Mouse (Mus musculus) heart, embryonic 12.5 days (tissue): ENCODE measurements around the gene Vmn2r110. TPM values are rescaled to one million over a fixed set of nuclear protein-coding genes. Genes with fewer than 3 reads are reported as not detected.

Experiments
- ATAC-seq: fragments of 200-750 bp; cut with Nextera tagmentation; 2 replicates; pipeline ENCODE4 v1.8.0; 2017; ENCODE audit warnings: moderate TSS enrichment, moderate library complexity; ENCODE audit not compliant: insufficient number of reproducible peaks, low FRiP score
- H3K27ac ChIP-seq: fragments of 300-500 bp; sonication (generic); 2 replicates; pipeline ENCODE4 v1.5.1; 2016; ENCODE audit warnings: mild to moderate bottlenecking, moderate library complexity; ENCODE audit not compliant: poor library complexity, severe bottlenecking
- H3K27me3 ChIP-seq: fragments of 300-500 bp; sonication (generic); replicated peaks from 2 replicates; pipeline ENCODE4 v1.6.1; 2016; ENCODE audit warnings: mild to moderate bottlenecking, moderate library complexity
- H3K36me3 ChIP-seq: fragments of 300-500 bp; sonication (generic); 2 replicates; pipeline ENCODE4 v1.6.1; 2016; ENCODE audit warnings: mild to moderate bottlenecking, moderate library complexity
- H3K4me1 ChIP-seq: fragments of 300-500 bp; sonication (generic); replicated peaks from 2 replicates; pipeline ENCODE4 v1.6.1; 2016; ENCODE audit warnings: mild to moderate bottlenecking
- H3K4me2 ChIP-seq: fragments of 300-500 bp; sonication (generic); 2 replicates; pipeline ENCODE4 v1.6.1; 2016; ENCODE audit warnings: mild to moderate bottlenecking, moderate library complexity
- H3K4me3 ChIP-seq: fragments of 300-500 bp; sonication (generic); 2 replicates; pipeline ENCODE4 v1.5.1; 2016; ENCODE audit warnings: mild to moderate bottlenecking
- H3K9ac ChIP-seq: fragments of 300-500 bp; sonication (generic); 2 replicates; pipeline ENCODE4 v1.6.1; 2016; ENCODE audit warnings: mild to moderate bottlenecking, moderate library complexity
- H3K9me3 ChIP-seq: fragments of 300-500 bp; sonication (generic); replicated peaks from 2 replicates; pipeline ENCODE4 v1.6.1; 2016; ENCODE audit warnings: mild to moderate bottlenecking, moderate library complexity
- WGBS: fragments of 180-500 bp; shearing (Covaris S2); methylation state at CpG from one replicate; pipeline ENCODE4 v1.1.7; 2016; 5-methylcytosine and 5-hydroxymethylcytosine counted together
- polyA plus RNA-seq: library from polyadenylated mRNA; unstranded; fragments of >200 nt; fragmentation: Nextera tagmentation; extraction: Ambion mirVana; gene quantifications from 2 replicates; pipeline ENCODE4 v1.2.1, GENCODE M21; 2016

Vmn2r110 gene
- polyA plus RNA-seq, result 0.03 and 0.04 TPM in 2 replicates

- no peak within 1 kb of the TSS for H3K9ac ChIP-seq
- no peaks in the 10 kb centered on the region for H3K4me1 ChIP-seq
- H3K27ac ChIP-seq, result no peak within 1 kb of the TSS
- H3K4me3 ChIP-seq, result no peak within 1 kb of the TSS
- no peaks in the 10 kb centered on the region for H3K27me3 ChIP-seq
- 30% methylated on average over 1 of the region's 1 CpGs for WGBS
- no peaks in the 10 kb centered on the region for H3K36me3 ChIP-seq
- no peak within 1 kb of the TSS for H3K4me2 ChIP-seq
- ATAC-seq, result no peak
- peaks cover 5% of the 10 kb centered on the region for H3K9me3 ChIP-seq
Observed at GRCm38 (mm10) chr17:20596323-20596722, at the start of gene Vmn2r110. Gene Vmn2r110, minus strand, starts transcription at chr17:20596423.

DNA sequence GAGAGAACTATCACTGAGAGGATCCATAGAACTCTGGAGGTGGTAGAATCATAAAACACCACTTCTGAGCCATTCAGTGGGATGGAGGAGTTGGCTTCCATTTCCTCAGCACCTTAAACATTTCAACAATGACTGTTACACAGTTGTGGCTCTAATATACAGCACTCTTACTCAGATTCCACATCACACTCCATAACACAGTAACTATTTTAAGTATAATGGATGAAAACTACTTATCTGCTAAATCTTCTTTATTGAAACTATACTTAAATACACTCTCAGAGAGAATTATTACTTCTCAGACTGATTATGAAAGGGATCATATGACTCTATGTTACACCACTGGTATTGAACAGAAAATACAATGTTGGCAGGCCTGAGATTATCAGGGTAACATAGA, 28.6 kb upstream of the Vmn2r110 start, which contains the start of gene Fpr-rs3:
Fpr-rs3 (minus strand) TSS at position 101 of the 400 bp plus-strand sequence.
- Histone ChIP-seq H3K27ac (no peak within 1 kb of the TSS), H3K9me3 (peaks cover 8% of the 10 kb centered on the region; the same call in 1 of the 2 replicates), H3K4me2 (no peak within 1 kb of the TSS), H3K36me3 (no peaks in the 10 kb centered on the region), H3K4me3 (no peak within 1 kb of the TSS), H3K9ac (no peak within 1 kb of the TSS), H3K4me1 (no peaks in the 10 kb centered on the region), H3K27me3 (no peaks in the 10 kb centered on the region)
- no peak for ATAC-seq

- ATAC-seq, result no peak
- no peak within 1 kb of the TSS for H3K4me2 ChIP-seq
- H3K27ac ChIP-seq, result no peak within 1 kb of the TSS
- H3K9ac ChIP-seq, result no peak within 1 kb of the TSS
- H3K4me1 ChIP-seq, result no peaks in the 10 kb centered on the region
- H3K9me3 ChIP-seq, result peaks cover 4% of the 10 kb centered on the region; the same call in 1 of the 2 replicates
- H3K27me3 ChIP-seq, result no peaks in the 10 kb centered on the region
- WGBS, result 72% methylated on average over 1 of the region's 1 CpGs
- no peak within 1 kb of the TSS for H3K4me3 ChIP-seq
- no peaks in the 10 kb centered on the region for H3K36me3 ChIP-seq
Observed at GRCm38 (mm10) chr17:20564656-20565055, 31.6 kb downstream of the Vmn2r110 start, which contains the start of gene Vmn2r109. Gene Vmn2r109, minus strand, starts transcription at chr17:20564756.

Other genes with a start within 250 kb of the Vmn2r110 start
- not detected in 2 replicates for gene Vmn1r224, start 182.3 kb downstream of the Vmn2r110 start, polyA plus RNA-seq
- gene Vmn2r108, start 115.1 kb downstream of the Vmn2r110 start, polyA plus RNA-seq, result not detected in 2 replicates
- not detected in 2 replicates for gene Vmn1r225, start 98.3 kb downstream of the Vmn2r110 start, polyA plus RNA-seq
- not detected in 2 replicates for gene Vmn2r109, start 31.7 kb downstream of the Vmn2r110 start, polyA plus RNA-seq
- gene Fpr-rs3, start 28.5 kb upstream of the Vmn2r110 start, polyA plus RNA-seq, result not detected in 2 replicates
- gene Vmn1r226, start 86.4 kb upstream of the Vmn2r110 start, polyA plus RNA-seq, result not detected in 2 replicates
- gene Vmn1r227, start 133.4 kb upstream of the Vmn2r110 start, polyA plus RNA-seq, result not detected in 2 replicates
- gene Vmn1r228, start 189.7 kb upstream of the Vmn2r110 start, polyA plus RNA-seq, result not detected in 2 replicates
- gene Vmn1r229, start 215.1 kb upstream of the Vmn2r110 start, polyA plus RNA-seq, result not detected in 2 replicates
- not detected in 2 replicates for gene Vmn1r230, start 244.0 kb upstream of the Vmn2r110 start, polyA plus RNA-seq